Mouse (Mus musculus) kidney, adult 8-10 months (tissue): ENCODE results near the gene Rnf26.

Experiments
- DNase-seq, 2 experiments: peaks; one replicate each; pipeline ENCODE4 v3.0.0; 2022

Gene Rnf26

GRCm38 (mm10) chr9:44074395-44075275 lies 38.7 kb downstream of the Rnf26 start:
- peak; percentile 63 to 73 for DNase-seq

- no peak for DNase-seq
Measured at GRCm38 (mm10) chr9:44073115-44073514, 40.2 kb downstream of the Rnf26 start.

- DNase-seq = peak in 1 of 2 experiments; percentile 22
Measured at GRCm38 (mm10) chr9:44072599-44072915, 40.8 kb downstream of the Rnf26 start.

GRCm38 (mm10) chr9:44071914-44072598 lies 41.3 kb downstream of the Rnf26 start:
- DNase-seq = peak in 1 of 2 experiments; percentile 9

- DNase-seq = no peak
Measured at GRCm38 (mm10) chr9:44070844-44071231, 42.5 kb downstream of the Rnf26 start.

DNA sequence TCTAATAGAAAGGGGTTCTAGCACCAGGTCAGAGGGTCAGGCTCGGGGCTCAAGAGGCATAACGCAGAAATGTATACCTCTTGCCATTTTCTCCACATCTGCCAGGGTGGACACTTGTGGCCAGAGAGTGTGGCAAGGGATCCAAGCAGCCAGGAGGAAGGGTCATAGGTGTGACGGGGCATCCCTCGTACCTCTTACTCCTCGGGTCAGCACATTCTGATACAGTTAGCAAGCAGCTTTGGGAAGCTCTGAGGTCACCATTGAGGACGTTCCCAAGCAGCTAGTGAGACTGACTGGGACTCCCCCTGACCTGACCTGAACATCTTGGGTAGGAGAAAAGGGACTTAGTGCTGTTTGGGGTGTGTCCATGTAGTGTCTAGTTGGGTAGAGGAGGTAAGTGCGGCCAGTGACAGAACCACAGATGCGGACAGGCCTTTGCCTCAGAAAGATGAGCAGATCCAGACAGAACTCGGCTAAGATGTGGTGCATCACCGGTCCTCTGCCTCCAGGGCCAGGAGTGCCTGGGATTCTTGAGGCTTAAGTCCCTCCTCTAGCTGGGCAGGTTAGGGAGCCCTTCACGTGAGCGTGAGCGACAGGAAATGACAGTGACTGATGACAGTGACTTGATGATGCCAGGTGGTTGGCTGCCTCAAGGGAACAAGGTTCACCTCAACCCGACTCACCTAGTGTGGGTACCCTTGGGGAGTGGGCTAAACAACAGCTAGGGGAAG lies 43.0 kb downstream of the Rnf26 start:
- peak in 1 of 2 experiments; percentile 5 for DNase-seq

DNA sequence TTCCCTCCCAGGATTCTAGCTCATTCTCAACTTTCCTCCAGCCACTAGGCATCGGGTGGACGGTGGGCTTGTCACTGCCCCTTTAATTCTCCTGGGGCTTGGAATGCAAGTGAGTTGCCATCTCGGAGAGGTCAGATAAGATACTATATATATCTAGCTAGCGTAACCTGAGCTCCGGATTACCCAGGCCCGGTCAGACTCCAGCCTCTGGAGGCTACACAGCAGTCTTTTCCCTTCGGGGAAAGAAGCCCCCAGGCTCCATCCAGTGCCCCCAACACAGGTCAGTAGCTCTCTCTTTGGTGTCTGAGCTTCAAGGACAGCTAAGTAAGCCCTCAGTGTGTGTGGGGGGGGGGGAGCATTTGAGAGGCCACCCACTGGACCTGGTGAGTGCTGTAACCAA lies 44.1 kb downstream of the Rnf26 start:
- DNase-seq = no peak

DNA sequence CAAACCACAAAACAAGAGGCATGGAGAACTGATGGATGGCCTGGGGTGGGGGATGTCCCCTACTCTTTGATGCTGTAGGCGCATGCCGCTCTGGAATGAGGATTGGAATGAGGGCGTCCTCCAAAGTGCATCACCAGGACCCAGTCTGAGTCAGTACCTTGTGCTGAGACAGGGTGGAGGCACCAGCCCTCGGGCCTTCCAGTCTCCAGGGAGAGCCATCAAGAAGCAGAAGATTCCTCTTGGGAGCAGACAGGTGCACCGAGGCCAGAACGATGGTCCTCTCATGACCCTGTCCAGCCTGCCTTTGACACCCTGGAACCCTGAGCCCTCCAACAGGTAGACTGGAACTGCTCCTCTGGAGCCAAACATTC lies 45.4 kb downstream of the Rnf26 start:
- no peak for DNase-seq

GRCm38 (mm10) chr9:44067241-44067959 lies 45.9 kb downstream of the Rnf26 start:
- no peak for DNase-seq

GRCm38 (mm10) chr9:44066785-44067225 lies 46.5 kb downstream of the Rnf26 start, which contains the start of gene Usp2:
Usp2 (plus strand) TSS chr9:44067021.
- peak; percentile 99 to 100 for DNase-seq

GRCm38 (mm10) chr9:44065177-44065576 lies 48.1 kb downstream of the Rnf26 start:
- no peak for DNase-seq

- no peak for DNase-seq
Measured at GRCm38 (mm10) chr9:44058606-44059005, 54.7 kb downstream of the Rnf26 start.

DNA sequence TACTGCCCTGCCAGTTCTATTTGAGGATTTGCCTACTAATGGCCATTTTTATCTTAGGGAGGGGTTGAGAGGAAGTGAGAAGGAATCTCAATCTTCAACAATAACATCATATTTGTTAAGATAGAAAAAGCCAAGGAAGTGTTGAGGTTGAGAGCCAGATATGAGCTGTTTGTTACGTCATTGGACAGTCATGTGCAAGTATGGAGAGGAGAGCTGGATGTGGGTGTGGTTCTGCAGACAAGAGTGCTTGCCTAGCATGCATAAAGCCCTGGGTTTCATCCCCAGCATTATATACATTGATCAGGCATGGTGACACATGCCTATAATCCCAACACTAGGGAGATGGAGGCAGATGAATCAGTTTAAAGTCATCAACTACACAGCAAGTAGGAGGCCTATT lies 59.4 kb downstream of the Rnf26 start:
- DNase-seq = no peak

DNA sequence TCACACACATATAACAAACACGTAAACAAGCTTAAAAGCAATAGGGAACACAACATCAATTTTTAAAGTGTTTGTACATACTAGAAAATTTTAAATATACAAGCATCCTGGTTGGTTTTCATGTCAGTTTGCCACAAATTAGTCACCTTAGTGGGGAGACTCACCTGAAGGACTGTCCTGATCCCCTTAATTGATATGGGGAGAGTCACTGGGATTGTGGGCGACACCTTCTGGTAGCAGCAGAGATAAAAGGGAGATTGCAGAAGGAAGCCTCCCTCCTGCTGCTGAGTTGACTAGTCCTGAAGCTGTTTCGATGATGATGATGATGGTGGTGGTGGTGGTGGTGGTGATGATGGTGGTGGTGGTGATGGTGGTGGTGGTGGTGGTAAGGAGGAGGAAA lies 60.5 kb downstream of the Rnf26 start:
- DNase-seq = no peak

DNA sequence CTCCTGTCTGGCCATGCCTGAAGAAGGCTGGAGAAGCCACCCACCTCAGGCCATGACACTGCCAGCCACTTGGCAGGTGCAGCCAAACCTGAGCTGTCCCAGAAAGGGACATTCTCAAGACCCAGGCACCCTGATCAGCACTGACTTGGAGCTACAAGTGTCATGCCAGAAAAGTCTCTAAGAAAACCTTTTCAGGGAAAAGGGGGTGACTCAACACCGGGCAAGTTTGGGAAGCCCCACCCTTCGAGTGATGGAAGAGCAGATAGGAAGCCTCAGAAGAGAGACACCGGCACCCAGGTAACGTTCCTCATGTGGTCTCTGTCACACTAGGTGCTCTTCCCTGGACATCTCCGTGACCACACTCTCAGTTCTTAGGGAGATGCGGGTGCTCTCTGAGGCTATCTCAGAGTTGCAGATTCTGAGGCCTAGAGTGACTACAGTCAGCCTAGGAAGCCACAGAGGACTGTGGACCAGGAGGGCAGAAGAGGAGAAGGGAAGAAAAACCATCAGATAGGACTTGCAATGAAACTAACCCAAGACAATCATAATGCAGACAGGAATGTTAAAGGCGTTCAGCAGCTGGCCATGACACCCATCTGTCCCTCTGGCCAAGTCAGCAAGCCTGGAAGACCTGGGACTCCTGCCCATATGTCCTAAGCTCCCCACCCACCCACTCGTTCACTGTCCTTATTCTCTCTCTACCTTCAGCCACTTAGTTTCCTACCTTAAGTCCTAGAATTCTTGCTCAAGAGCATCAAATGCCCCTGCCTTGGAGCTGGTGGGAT lies 63.7 kb downstream of the Rnf26 start:
- DNase-seq = no peak

GRCm38 (mm10) chr9:44048541-44049380 lies 64.6 kb downstream of the Rnf26 start:
- no peak for DNase-seq

- DNase-seq = no peak
Measured at GRCm38 (mm10) chr9:44047571-44048490, 65.5 kb downstream of the Rnf26 start.

DNA sequence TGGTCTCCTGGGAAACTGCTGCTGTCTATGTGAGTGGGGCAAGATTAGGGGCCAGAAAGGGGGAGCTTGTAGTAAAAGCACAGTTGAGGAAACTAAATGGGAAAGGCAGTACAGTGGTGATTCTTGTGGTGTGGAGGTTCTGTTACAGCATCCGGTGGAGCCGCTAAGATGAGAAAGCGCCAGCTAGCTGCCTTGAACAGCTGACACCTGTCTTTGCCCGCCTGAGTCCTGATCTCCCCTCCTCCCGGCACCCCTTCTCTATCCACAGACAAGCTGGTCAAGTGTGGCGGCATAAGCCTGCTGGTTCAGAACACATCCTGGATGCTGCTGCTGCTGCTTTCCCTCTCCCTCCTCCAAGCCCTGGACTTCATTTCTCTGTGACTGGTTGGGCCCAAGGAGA lies 66.2 kb downstream of the Rnf26 start:
- DNase-seq = no peak

DNA sequence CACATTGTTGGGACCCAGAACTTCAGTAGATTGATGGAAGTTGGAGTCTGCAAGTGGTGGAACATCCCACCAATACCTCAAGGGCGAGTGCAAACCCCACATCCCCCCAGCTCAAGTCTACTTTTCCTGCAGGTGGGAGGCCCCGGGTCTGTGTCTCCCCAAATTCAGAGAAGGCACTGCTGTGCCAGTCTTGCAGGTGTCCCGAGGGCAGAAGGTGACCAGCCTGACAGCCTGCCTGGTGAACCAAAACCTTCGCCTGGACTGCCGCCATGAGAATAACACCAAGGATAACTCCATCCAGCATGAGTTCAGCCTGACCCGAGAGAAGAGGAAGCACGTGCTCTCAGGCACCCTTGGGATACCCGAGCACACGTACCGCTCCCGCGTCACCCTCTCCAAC lies 66.9 kb downstream of the Rnf26 start:
- peak in 1 of 2 experiments; percentile 31 for DNase-seq

GRCm38 (mm10) chr9:44045884-44046272 lies 67.4 kb downstream of the Rnf26 start:
- no peak for DNase-seq
